22 mouse cellular contexts compared by ENCODE assay signal in genomic region chr6:66382347-66383010, GRCm38 (mm10).
DNase-seq lines count a peak whose midpoint lies in the region; ATAC-seq and TF ChIP-seq lines count a peak whose summit lies in the region.
"Had no signal": no experiment of that assay in that cellular context is flagged by ENCODE, and none has a peak within 500 bp of the region (broad histone marks: within the 10 kb centered on the region; RNA-seq: fewer than 3 reads in every experiment).

No protein-coding gene starts in this region.

- WGBS in kidney, embryonic 14.5 days, result 40% methylated on average over 2 of the region's 2 CpGs
- 56% methylated on average over 2 of the region's 2 CpGs for WGBS in limb, embryonic 13.5 days
- WGBS in limb, embryonic 10.5 days, result 87% methylated on average over 2 of the region's 2 CpGs
- WGBS in limb, embryonic 14.5 days, result 54% methylated on average over 2 of the region's 2 CpGs
- WGBS in forebrain, embryonic 11.5 days, result 94% methylated on average over 2 of the region's 2 CpGs
- WGBS in forebrain, embryonic 13.5 days, result 92% methylated on average over 2 of the region's 2 CpGs

- no peak for TF ChIP-seq POLR2A in limb, embryonic 14.5 days (IDR thresholded peaks at IDR 0.05; ENCODE audit: borderline replicate concordance, extremely low read depth, insufficient read depth, insufficient read length)

- no peaks in the 10 kb centered on the region for H3K9me3 ChIP-seq in kidney, embryonic 14.5 days (ENCODE audit: control insufficient read depth, low read length)
- no peaks in the 10 kb centered on the region for H3K9me3 ChIP-seq in limb, embryonic 13.5 days
- H3K9me3 ChIP-seq in limb, embryonic 10.5 days (replicated peaks), result no peaks in the 10 kb centered on the region
- no peaks in the 10 kb centered on the region for H3K9me3 ChIP-seq in limb, embryonic 14.5 days (ENCODE audit: control insufficient read depth, low read length)
- no peaks in the 10 kb centered on the region for H3K9me3 ChIP-seq in forebrain, embryonic 11.5 days (ENCODE audit: control insufficient read depth, low read length)
- H3K9me3 ChIP-seq in forebrain, embryonic 13.5 days (replicated peaks), result no peaks in the 10 kb centered on the region
- H3K9me3 ChIP-seq: embryonic facial prominence, embryonic 13.5 days; G1E; heart, embryonic 10.5 days; hindbrain, embryonic 13.5 days had no signal

- no peaks in the 10 kb centered on the region for H3K36me3 ChIP-seq in kidney, embryonic 14.5 days (ENCODE audit: control insufficient read depth, insufficient read depth, low read length)
- H3K36me3 ChIP-seq in limb, embryonic 13.5 days, result no peaks in the 10 kb centered on the region
- no peaks in the 10 kb centered on the region for H3K36me3 ChIP-seq in limb, embryonic 10.5 days
- no peaks in the 10 kb centered on the region for H3K36me3 ChIP-seq in limb, embryonic 14.5 days (ENCODE audit: control insufficient read depth, insufficient read depth, low read length)
- H3K36me3 ChIP-seq in forebrain, embryonic 11.5 days (ENCODE audit: control insufficient read depth, insufficient read depth, low read length), result no peaks in the 10 kb centered on the region
- no peaks in the 10 kb centered on the region for H3K36me3 ChIP-seq in forebrain, embryonic 13.5 days (ENCODE audit: poor library complexity, severe bottlenecking)
- H3K36me3 ChIP-seq: embryonic facial prominence, embryonic 13.5 days; G1E; heart, embryonic 10.5 days; hindbrain, embryonic 13.5 days had no signal

- H3K4me3 ChIP-seq in kidney, embryonic 14.5 days (ENCODE audit: low read length), result no peak overlapping the region
- no peak overlapping the region for H3K4me3 ChIP-seq in limb, embryonic 13.5 days
- no peak overlapping the region for H3K4me3 ChIP-seq in limb, embryonic 10.5 days
- no peak overlapping the region for H3K4me3 ChIP-seq in limb, embryonic 14.5 days (replicated peaks; ENCODE audit: low read length)
- no peak overlapping the region for H3K4me3 ChIP-seq in forebrain, embryonic 11.5 days (ENCODE audit: low read depth, low read length)
- no peak overlapping the region for H3K4me3 ChIP-seq in forebrain, embryonic 13.5 days
- H3K4me3 ChIP-seq: embryonic facial prominence, embryonic 13.5 days; heart, embryonic 10.5 days; hindbrain, embryonic 13.5 days had no signal

- DNase-seq in kidney, postnatal 25 days, result no peak
- DNase-seq in limb, embryonic 10.5 days (ENCODE audit: low spot score), result no peak
- DNase-seq in limb, embryonic 14.5 days (ENCODE audit: low spot score), result peak; percentile 74
- no peak for DNase-seq in forebrain, embryonic 11.5 days (ENCODE audit: low spot score)
- DNase-seq in thymus, postnatal 4 days, result no peak
- DNase-seq: adrenal gland, adult 8-10 months; adrenal gland, postnatal 36 days; B cell, adult 2 months; cerebellum, adult 8-10 months; cerebellum, postnatal 14 days; gastrocnemius, postnatal 36 days; heart, adult 11 months; heart, postnatal 10 days; heart, postnatal 4 days had no signal

- no peak overlapping the region; the same call in 1 of the 2 replicates for H3K27ac ChIP-seq in kidney, embryonic 14.5 days (ENCODE audit: low read depth, low read length)
- H3K27ac ChIP-seq in limb, embryonic 13.5 days, result no peak overlapping the region
- H3K27ac ChIP-seq in limb, embryonic 10.5 days, result no peak overlapping the region
- H3K27ac ChIP-seq in limb, embryonic 14.5 days (replicated peaks; ENCODE audit: low read depth, low read length), result peak overlapping the region; percentile 52; the same call in 1 of the 2 replicates
- H3K27ac ChIP-seq in forebrain, embryonic 11.5 days (ENCODE audit: low read depth, low read length), result no peak overlapping the region
- no peak overlapping the region for H3K27ac ChIP-seq in forebrain, embryonic 13.5 days
- H3K27ac ChIP-seq: embryonic facial prominence, embryonic 13.5 days; heart, embryonic 10.5 days; hindbrain, embryonic 13.5 days had no signal

- H3K27me3 ChIP-seq in kidney, embryonic 14.5 days (ENCODE audit: control insufficient read depth, insufficient read depth, low read length), result no peaks in the 10 kb centered on the region
- H3K27me3 ChIP-seq in limb, embryonic 13.5 days, result no peaks in the 10 kb centered on the region
- no peaks in the 10 kb centered on the region for H3K27me3 ChIP-seq in limb, embryonic 10.5 days (ENCODE audit: low read depth, poor library complexity, severe bottlenecking)
- H3K27me3 ChIP-seq in limb, embryonic 14.5 days (ENCODE audit: control insufficient read depth, insufficient read depth, low read length), result no peaks in the 10 kb centered on the region
- no peaks in the 10 kb centered on the region for H3K27me3 ChIP-seq in forebrain, embryonic 11.5 days (ENCODE audit: control insufficient read depth, insufficient read depth, low read length)
- no peaks in the 10 kb centered on the region for H3K27me3 ChIP-seq in forebrain, embryonic 13.5 days
- H3K27me3 ChIP-seq: embryonic facial prominence, embryonic 13.5 days; hindbrain, embryonic 13.5 days had no signal

- ATAC-seq in kidney, embryonic 14.5 days (ENCODE audit: low FRiP score, low TSS enrichment), result peak; percentile 83
- ATAC-seq in limb, embryonic 13.5 days (ENCODE audit: low FRiP score, low read depth), result peak; percentile 72; the same call in 1 of the 2 replicates
- ATAC-seq in limb, embryonic 14.5 days (ENCODE audit: low FRiP score, low read depth), result peak; percentile 79
- ATAC-seq in forebrain, embryonic 11.5 days (replicated peaks; ENCODE audit: low FRiP score), result no peak
- no peak for ATAC-seq in forebrain, embryonic 13.5 days
- ATAC-seq: CD4-positive, CD25-positive, alpha-beta regulatory T cell, adult 4 months had no signal

- no peaks in the 10 kb centered on the region for H3K4me1 ChIP-seq in kidney, embryonic 14.5 days (ENCODE audit: control insufficient read depth, insufficient read depth, low read length)
- peaks cover 11% of the 10 kb centered on the region; the same call in 1 of the 2 replicates for H3K4me1 ChIP-seq in limb, embryonic 13.5 days
- H3K4me1 ChIP-seq in limb, embryonic 10.5 days, result no peaks in the 10 kb centered on the region; the same call in 1 of the 2 replicates
- peaks cover 10% of the 10 kb centered on the region for H3K4me1 ChIP-seq in limb, embryonic 14.5 days (ENCODE audit: control insufficient read depth, insufficient read depth, low read length)
- H3K4me1 ChIP-seq in forebrain, embryonic 11.5 days (replicated peaks; ENCODE audit: control insufficient read depth, insufficient read depth, low read length), result no peaks in the 10 kb centered on the region
- no peaks in the 10 kb centered on the region for H3K4me1 ChIP-seq in forebrain, embryonic 13.5 days
- H3K4me1 ChIP-seq: embryonic facial prominence, embryonic 13.5 days; heart, embryonic 10.5 days had no signal

- no peak overlapping the region for H3K9ac ChIP-seq in kidney, embryonic 14.5 days (ENCODE audit: low read depth, low read length)
- no peak overlapping the region for H3K9ac ChIP-seq in limb, embryonic 13.5 days
- H3K9ac ChIP-seq in limb, embryonic 14.5 days (ENCODE audit: low read depth, low read length, severe bottlenecking), result no peak overlapping the region
- H3K9ac ChIP-seq in forebrain, embryonic 11.5 days (ENCODE audit: low read length), result no peak overlapping the region
- H3K9ac ChIP-seq in forebrain, embryonic 13.5 days, result no peak overlapping the region
- H3K9ac ChIP-seq: embryonic facial prominence, embryonic 13.5 days; hindbrain, embryonic 13.5 days had no signal

- no peak overlapping the region for H3K4me2 ChIP-seq in kidney, embryonic 14.5 days (replicated peaks; ENCODE audit: low read depth, low read length)
- H3K4me2 ChIP-seq in limb, embryonic 13.5 days (replicated peaks), result no peak overlapping the region
- H3K4me2 ChIP-seq in limb, embryonic 14.5 days (replicated peaks; ENCODE audit: low read depth, low read length, severe bottlenecking), result no peak overlapping the region
- H3K4me2 ChIP-seq in forebrain, embryonic 11.5 days (ENCODE audit: low read depth, low read length, severe bottlenecking), result no peak overlapping the region
- no peak overlapping the region for H3K4me2 ChIP-seq in forebrain, embryonic 13.5 days
- H3K4me2 ChIP-seq: embryonic facial prominence, embryonic 13.5 days; hindbrain, embryonic 13.5 days had no signal

Comparison
In these comparisons a context has a peak if more than half of its experiments do, and no peak if none do; other contexts are left out.
1. ATAC-seq: peak in kidney, embryonic 14.5 days (single experiment), limb, embryonic 13.5 days (single experiment) and limb, embryonic 14.5 days (single experiment); none in forebrain, embryonic 11.5 days (single experiment) and forebrain, embryonic 13.5 days (single experiment).